Mouse (Mus musculus): ENCODE results near the gene Ikbip.
A peak's percentile ranks its signal among the peaks of the same experiment; 100 is the strongest.

Ikbip gene

GRCm38 (mm10) chr10:91082550-91083392 lies at the start of gene Ikbip, which contains the start of gene Apaf1:
Gene Ikbip (plus strand): TSS chr10:91082940.
Gene Apaf1 (minus strand): TSS chr10:91082770.
- ATAC-seq (ENCODE audit: insufficient number of reproducible peaks, low FRiP score, low TSS enrichment), result peak; percentile 94

DNA sequence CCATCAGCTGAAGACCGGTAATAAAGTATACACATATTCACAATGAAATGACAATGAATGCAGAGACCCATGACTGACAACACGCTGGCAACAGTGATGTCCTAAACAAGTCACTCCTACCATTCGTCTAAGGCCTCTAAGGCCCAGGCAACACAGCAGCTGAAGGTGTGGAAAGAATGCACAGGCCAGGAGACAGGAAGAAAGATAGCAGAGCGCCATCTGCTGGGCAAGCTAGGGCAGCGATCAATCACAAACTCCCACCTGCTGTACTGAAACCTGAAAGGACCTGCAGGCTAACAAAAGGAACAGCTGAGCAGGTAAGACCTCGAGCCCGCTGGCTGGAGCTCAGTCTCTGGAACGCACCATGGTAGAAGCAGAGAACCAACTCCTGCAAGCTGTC lies 48.8 kb upstream of the Ikbip start:
- peak; percentile 62 for ATAC-seq (ENCODE audit: insufficient number of reproducible peaks, low FRiP score, low TSS enrichment)

- ATAC-seq (ENCODE audit: insufficient number of reproducible peaks, low FRiP score, low TSS enrichment), result no peak
These were observed 33.0 kb upstream of the Ikbip start for GRCm38 (mm10) chr10:91049696-91050095.

DNA sequence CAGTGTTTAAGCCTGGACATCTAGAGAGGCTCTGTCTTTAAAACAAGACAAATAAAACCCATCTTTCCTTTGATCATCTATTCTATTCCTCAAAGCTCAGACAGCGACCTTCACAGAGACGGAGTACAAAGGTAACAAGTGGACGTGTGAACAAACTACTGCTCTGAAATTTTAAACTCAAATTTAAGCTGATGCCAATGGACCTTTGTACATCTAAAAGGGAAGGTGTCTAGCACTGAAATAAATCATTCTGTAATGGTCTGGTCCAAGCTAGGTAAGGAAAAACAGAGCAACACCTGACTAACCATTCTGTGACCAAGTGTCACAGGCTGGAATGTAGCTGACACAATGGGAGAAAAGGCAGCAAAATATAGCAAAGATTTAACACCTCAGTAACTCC lies 31.6 kb upstream of the Ikbip start:
- no peak for ATAC-seq (ENCODE audit: insufficient number of reproducible peaks, low FRiP score, low TSS enrichment)

- no peak for ATAC-seq (ENCODE audit: insufficient number of reproducible peaks, low FRiP score, low TSS enrichment)
These were observed 30.0 kb upstream of the Ikbip start for GRCm38 (mm10) chr10:91052734-91053133.

- ATAC-seq (ENCODE audit: insufficient number of reproducible peaks, low FRiP score, low TSS enrichment), result peak; percentile 78
These were observed 22.0 kb upstream of the Ikbip start for GRCm38 (mm10) chr10:91060742-91061141.

DNA sequence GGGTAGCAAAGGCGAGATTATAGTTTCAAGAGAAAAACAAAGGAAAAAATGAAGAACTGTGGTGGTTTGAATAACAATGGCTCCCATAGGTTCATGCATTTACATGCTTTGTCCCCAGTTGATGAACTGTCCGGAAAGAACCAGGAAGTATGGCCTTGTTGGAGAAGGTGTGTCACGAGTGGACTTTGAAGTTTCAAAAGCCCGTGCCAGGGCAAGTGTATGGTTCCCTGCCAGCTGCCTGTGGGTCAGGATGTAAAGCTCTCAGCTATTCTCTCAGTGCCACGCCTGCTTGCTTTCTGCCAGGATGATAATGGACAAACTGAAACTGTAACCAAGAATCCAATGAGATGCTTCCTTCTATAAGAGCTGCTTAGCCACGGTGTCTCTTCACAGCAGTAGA lies 20.4 kb upstream of the Ikbip start:
- no peak for ATAC-seq (ENCODE audit: insufficient number of reproducible peaks, low FRiP score, low TSS enrichment)

DNA sequence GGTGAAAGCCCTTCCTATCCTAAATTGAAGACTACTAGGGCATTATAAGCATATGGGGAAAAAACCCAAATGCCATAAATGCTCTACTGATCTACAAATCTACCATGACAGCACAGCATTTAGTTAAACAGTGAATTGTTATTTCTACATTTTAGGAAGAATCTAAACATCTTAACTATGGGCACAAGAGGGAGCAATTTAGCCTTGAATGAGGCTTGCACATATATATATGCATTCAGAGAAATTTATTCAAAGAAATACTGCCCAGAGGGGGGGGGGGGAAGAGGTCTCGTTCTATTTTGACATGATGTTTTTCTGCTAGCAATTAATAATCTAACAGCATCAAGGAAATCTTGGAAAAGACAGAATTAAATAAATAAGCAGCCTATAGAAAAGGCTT lies 11.0 kb upstream of the Ikbip start:
- ATAC-seq (ENCODE audit: insufficient number of reproducible peaks, low FRiP score, low TSS enrichment), result no peak

GRCm38 (mm10) chr10:91073345-91073744 lies 9.4 kb upstream of the Ikbip start:
- no peak for ATAC-seq (ENCODE audit: insufficient number of reproducible peaks, low FRiP score, low TSS enrichment)

DNA sequence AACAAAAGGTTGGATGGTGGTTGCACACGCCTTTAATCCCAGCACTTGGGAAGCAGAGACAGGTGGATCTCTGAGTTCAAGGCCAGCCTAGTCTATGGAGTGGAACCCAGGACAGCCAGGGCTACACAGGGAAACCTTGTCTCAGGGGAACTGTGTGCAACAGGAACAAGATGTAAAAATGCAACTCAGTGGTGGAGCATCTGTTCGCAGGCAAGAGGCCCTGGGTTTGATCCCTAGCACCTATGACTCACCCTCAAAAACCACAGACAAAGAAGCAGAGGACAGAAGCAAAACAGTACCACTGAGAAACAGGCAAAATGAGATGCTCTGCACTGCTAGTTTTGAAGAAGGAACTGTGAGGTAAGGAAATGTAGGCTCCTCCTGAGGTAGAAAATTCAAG lies 6.1 kb upstream of the Ikbip start:
- ATAC-seq (ENCODE audit: insufficient number of reproducible peaks, low FRiP score, low TSS enrichment), result no peak

GRCm38 (mm10) chr10:91080540-91080939 lies 2.2 kb upstream of the Ikbip start:
- ATAC-seq (ENCODE audit: insufficient number of reproducible peaks, low FRiP score, low TSS enrichment), result no peak

DNA sequence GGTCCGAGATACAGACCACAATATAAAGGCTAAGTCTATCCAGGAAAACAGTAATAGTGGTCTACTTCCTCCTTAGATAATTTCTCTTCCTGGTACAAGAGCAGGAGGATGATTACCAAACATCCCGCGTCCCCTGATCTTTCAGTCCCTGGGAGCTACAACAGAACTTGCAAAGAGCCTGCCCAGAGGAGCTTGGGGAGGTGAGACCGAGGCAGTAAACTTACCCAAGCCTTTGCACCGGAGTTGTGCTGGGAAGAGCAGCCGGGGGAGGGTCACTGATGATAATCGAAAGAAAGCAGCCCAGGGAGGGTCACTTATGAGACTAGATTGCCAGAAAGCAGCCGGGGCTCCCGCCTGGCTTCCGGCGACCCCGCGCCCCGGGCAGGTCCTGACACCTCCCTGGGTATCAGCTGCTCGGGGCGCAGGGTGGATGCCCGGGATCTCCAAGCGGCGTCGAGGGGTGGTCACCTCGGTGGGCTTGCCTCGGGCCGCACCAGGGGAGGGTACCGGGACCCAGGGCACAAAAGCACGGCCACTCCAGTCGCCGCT lies 707 bp upstream of the Ikbip start:
- peak; percentile 24; the same call in 1 of the 2 replicates for ATAC-seq (ENCODE audit: insufficient number of reproducible peaks, low FRiP score, low TSS enrichment)

DNA sequence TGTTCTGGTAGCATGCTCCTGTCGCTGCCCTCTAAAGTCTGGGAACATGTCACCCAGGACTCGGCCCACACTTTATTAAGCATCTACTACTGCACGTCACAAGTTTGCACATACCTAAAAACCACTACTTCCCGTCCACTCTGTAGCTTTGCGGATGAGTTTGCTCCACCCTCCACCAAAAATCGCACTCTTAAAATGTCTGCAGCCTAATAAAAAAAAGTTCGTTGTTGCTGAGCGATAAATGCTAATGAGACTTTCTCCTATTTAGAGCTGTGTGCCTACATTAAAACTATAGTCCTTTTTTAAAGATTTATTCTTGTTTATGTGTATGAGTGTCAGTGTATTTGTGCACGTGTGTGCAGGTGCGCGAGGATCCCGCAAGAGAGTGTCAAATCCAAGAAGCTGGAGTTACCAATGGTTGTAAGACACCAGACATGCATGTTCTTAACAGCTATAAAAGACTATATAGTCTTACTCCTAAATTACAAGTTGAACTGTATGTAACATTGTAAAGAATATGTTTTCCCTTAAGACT lies 720 bp downstream of the Ikbip start:
- no peak; the same call in 1 of the 2 replicates for ATAC-seq (ENCODE audit: insufficient number of reproducible peaks, low FRiP score, low TSS enrichment)

DNA sequence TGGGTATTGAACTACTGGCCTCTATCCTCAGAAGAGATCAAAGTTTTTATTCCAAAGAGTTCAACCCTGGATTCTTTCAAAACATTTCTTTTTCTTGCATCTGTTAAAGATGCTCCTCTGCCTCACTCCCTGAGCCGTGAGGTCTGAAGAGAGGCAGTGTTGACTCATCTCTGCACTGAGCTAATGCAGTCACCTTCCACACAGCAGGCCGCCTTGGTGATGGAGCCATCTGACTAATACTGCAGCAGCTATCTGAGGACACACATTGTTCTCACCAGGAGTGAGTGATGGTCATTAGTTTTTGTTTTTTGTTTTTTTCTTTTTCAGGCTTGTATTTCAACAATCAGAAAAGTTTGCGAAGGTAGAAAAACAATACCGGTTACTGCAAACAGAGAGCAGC lies 10.1 kb downstream of the Ikbip start:
- ATAC-seq (ENCODE audit: insufficient number of reproducible peaks, low FRiP score, low TSS enrichment), result no peak

DNA sequence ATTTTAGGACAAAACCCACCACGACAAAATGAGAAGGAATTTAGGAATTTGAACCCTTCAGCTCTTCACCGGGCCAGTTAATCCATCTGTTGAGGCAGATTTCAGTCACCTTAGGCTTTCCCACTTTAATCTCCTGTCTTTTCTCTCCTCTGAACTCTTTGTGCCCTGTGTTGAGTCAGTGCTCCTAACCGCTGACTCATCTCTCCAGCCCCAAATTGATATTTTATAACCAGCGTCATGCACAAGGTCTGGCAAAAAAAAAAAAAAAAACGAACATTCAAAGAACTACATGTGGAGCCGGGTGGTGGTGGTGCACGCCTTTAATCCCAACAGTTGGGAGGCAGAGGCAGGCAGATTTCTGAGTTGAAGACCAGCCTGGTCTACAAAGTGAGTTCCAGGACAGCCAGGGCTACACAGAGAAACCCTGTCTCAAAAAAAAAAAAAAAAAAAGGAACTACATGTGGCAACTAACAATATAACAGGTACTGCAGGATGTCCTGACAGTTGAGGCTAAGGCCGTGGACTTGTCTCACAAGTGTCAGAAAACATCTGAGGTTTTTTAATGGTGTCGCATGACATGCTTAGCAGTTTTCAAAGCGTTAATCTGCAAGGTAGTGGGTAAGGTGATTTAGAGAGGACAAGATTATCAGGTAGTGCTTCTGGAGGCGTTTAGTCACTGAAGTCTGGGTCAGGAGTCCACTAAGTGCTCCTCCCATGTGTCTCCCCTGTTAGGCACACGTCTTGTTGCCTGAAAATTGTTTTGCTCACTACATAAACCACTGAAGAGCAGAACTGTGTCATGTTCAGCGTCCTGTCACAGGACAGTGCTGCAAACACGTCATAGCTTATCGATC lies 11.7 kb downstream of the Ikbip start:
- no peak for ATAC-seq (ENCODE audit: insufficient number of reproducible peaks, low FRiP score, low TSS enrichment)

GRCm38 (mm10) chr10:91098056-91098455 lies 15.3 kb downstream of the Ikbip start:
- ATAC-seq (ENCODE audit: insufficient number of reproducible peaks, low FRiP score, low TSS enrichment), result no peak

GRCm38 (mm10) chr10:91100101-91100500 lies 17.4 kb downstream of the Ikbip start:
- no peak for ATAC-seq (ENCODE audit: insufficient number of reproducible peaks, low FRiP score, low TSS enrichment)

- ATAC-seq (ENCODE audit: insufficient number of reproducible peaks, low FRiP score, low TSS enrichment), result no peak
These were observed 19.2 kb downstream of the Ikbip start for GRCm38 (mm10) chr10:91101936-91102335.

DNA sequence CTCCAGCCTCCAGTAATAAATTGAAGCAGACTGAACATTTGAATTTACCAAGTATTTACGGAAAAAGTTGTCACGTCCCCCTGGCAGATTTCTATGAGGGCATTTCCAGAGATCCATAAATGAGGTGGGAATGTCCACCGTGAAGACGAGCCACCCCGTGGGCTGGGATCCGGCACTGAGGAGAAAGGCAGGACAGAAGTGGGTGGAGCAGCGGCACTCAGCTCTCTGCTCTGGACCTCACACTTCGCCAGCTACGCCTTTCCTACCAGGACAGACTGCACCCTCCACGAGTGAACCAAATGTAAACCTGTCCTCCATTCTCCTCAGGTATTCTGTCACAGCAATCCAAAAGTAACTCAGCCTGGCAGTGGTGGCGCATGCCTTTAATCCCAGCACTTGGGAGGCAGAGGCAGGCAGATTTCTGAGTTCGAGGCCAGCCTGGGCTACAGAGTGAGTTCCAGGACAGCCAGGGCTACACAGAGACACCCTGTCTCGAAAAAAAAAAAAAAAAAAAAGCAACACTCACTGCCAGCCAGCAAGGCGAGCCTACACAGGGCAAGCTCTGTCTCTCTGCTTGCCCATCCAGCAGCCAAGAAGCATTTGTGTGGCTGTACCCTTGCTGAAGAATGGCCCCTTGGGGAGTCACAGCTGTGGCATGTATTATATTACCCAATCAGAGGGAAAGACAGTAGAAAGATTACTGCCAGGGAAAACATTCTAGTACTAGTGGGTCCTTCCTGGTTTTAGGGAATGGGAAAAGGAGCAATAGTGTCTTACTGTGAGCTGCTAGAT lies 20.3 kb downstream of the Ikbip start:
- no peak for ATAC-seq (ENCODE audit: insufficient number of reproducible peaks, low FRiP score, low TSS enrichment)

DNA sequence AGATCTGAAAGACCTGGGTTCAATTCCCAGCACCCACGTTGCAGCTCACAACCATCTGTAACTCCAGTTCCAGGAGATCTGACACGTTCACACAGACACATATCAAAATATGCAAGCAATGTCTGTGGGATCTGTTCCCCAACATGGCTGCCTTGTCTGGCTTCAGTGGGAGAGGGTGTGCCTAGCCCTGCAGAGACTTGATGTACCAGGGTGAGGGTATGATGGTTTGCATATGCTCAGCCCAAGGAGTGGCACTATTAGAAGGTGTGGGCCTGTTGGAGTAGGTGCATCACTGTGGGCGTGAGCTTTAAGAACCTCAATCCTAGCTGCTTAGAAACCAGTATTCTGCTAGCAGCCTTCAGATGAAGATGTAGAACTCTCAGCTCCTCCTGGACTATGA lies 23.2 kb downstream of the Ikbip start:
- ATAC-seq (ENCODE audit: insufficient number of reproducible peaks, low FRiP score, low TSS enrichment), result no peak
